Mouse (Mus musculus) neutrophil, adult 5-6 weeks (primary cell): ENCODE data around the gene Gsta3. TPM values are rescaled to one million over a fixed set of nuclear protein-coding genes. Genes with fewer than 3 reads are reported as not detected.
"Not testable (repeated sequence)": the region's sequence is repeated elsewhere in the genome, so short reads cannot be mapped to it uniquely, and the experiment has no call there.

Experiments used
- ATAC-seq: fragments of 151-379, 151-347 bp; 2 replicates; pipeline ENCODE4 v1.8.0; 2017; ENCODE audit warnings: mild to moderate bottlenecking, moderate TSS enrichment; ENCODE audit not compliant: insufficient number of reproducible peaks, poor library complexity, low FRiP score, severe bottlenecking; ENCODE audit errors: extremely low read depth
- total RNA-seq: library from RNA; stranded (forward); fragments of 200-1000 nt; gene quantifications from 2 replicates; pipeline ENCODE4 v1.2.3, GENCODE M21; 2017

Gene Gsta3
- total RNA-seq, 1 experiment from 2014 or later, result not detected

GRCm38 (mm10) chr1:21251661-21252060 lies 11.3 kb downstream of the Gsta3 start:
- ATAC-seq, result no peak

- no peak for ATAC-seq
Observed at GRCm38 (mm10) chr1:21252566-21253302, 12.3 kb downstream of the Gsta3 start.

GRCm38 (mm10) chr1:21253303-21253650 lies 12.9 kb downstream of the Gsta3 start:
- no peak for ATAC-seq

- no peak for ATAC-seq
Observed at GRCm38 (mm10) chr1:21253856-21254255, 13.5 kb downstream of the Gsta3 start.

- ATAC-seq, result no peak
Observed at GRCm38 (mm10) chr1:21255625-21256345, 15.4 kb downstream of the Gsta3 start.

- no peak for ATAC-seq
Observed at GRCm38 (mm10) chr1:21256391-21256790, 16.0 kb downstream of the Gsta3 start.

- ATAC-seq, result no peak
Observed at GRCm38 (mm10) chr1:21256871-21257270, 16.5 kb downstream of the Gsta3 start.

GRCm38 (mm10) chr1:21259981-21260380 lies 19.6 kb downstream of the Gsta3 start:
- ATAC-seq, result not testable (repeated sequence)

GRCm38 (mm10) chr1:21262401-21262800 lies 22.0 kb downstream of the Gsta3 start:
- no peak for ATAC-seq

- no peak for ATAC-seq
Observed at GRCm38 (mm10) chr1:21263986-21264385, 23.6 kb downstream of the Gsta3 start.

- ATAC-seq, result no peak
Observed at GRCm38 (mm10) chr1:21264747-21265146, 24.4 kb downstream of the Gsta3 start.

GRCm38 (mm10) chr1:21266766-21267165 lies 26.4 kb downstream of the Gsta3 start:
- ATAC-seq, result no peak

- ATAC-seq, result not testable (repeated sequence)
Observed at GRCm38 (mm10) chr1:21267466-21267865, 27.1 kb downstream of the Gsta3 start.

- peak; percentile 66 for ATAC-seq
Observed at GRCm38 (mm10) chr1:21271343-21272055, 31.1 kb downstream of the Gsta3 start.

- ATAC-seq, result no peak
Observed at GRCm38 (mm10) chr1:21272056-21272431, 31.7 kb downstream of the Gsta3 start.

- ATAC-seq, result no peak
Observed at GRCm38 (mm10) chr1:21273091-21273490, 32.7 kb downstream of the Gsta3 start.

GRCm38 (mm10) chr1:21274437-21275040 lies 34.1 kb downstream of the Gsta3 start:
- ATAC-seq, result no peak

GRCm38 (mm10) chr1:21275366-21275765 lies 35.0 kb downstream of the Gsta3 start:
- ATAC-seq, result not testable (repeated sequence)

- peak; percentile 30; the same call in 1 of the 2 replicates for ATAC-seq
Observed at GRCm38 (mm10) chr1:21276158-21276557, 35.8 kb downstream of the Gsta3 start.
